Mouse (Mus musculus) gastrocnemius, postnatal 4 days (tissue): ENCODE measurements around the gene Limk2. TPM values are rescaled to one million over a fixed set of nuclear protein-coding genes. Genes with fewer than 3 reads are reported as not detected.

ENCODE experiments used
- DNase-seq, 2 experiments: peaks; one replicate each; pipeline ENCODE4 v3.0.0; 2021 to 2022; ENCODE audit warnings: low spot score in 2 of 2, mixed read lengths in 2 of 2
- total RNA-seq, 2 experiments: library from RNA; stranded (reverse); gene quantifications; 2 replicates each; pipeline ENCODE4 v1.2.3; 2021

Gene Limk2
- total RNA-seq, 2 experiments from 2014 or later, result 23.6 to 28.2 TPM

GRCm38 (mm10) chr11:3373591-3374292, 35.2 kb downstream of the Limk2 start:
- DNase-seq, result peak in 1 of 2 experiments; percentile 22

GRCm38 (mm10) chr11:3371599-3372295, 37.2 kb downstream of the Limk2 start:
- DNase-seq, result no peak

- DNase-seq, result peak; percentile 57 to 81
Observed at GRCm38 (mm10) chr11:3370928-3371598, 37.9 kb downstream of the Limk2 start.

GRCm38 (mm10) chr11:3370162-3370561, 38.8 kb downstream of the Limk2 start:
- DNase-seq, result no peak

- no peak for DNase-seq
Observed at GRCm38 (mm10) chr11:3369449-3369848, 39.5 kb downstream of the Limk2 start.

- DNase-seq, result no peak
Observed at GRCm38 (mm10) chr11:3368983-3369382, 40.0 kb downstream of the Limk2 start.

- no peak for DNase-seq
Observed at GRCm38 (mm10) chr11:3366411-3366810, 42.6 kb downstream of the Limk2 start.

GRCm38 (mm10) chr11:3362854-3363253, 46.1 kb downstream of the Limk2 start:
- no peak for DNase-seq

- DNase-seq, result no peak
Observed at GRCm38 (mm10) chr11:3352990-3353585, 55.9 kb downstream of the Limk2 start.

- no peak for DNase-seq
Observed at GRCm38 (mm10) chr11:3352131-3352530, 56.9 kb downstream of the Limk2 start.

GRCm38 (mm10) chr11:3349343-3349695, 59.7 kb downstream of the Limk2 start:
- DNase-seq, result no peak

GRCm38 (mm10) chr11:3348576-3349342, 60.2 kb downstream of the Limk2 start:
- no peak for DNase-seq

GRCm38 (mm10) chr11:3347835-3348195, 61.2 kb downstream of the Limk2 start:
- no peak for DNase-seq

- peak; percentile 76 to 86 for DNase-seq
Observed at GRCm38 (mm10) chr11:3347091-3347834, 61.7 kb downstream of the Limk2 start.

- DNase-seq, result no peak
Observed at GRCm38 (mm10) chr11:3346351-3346750, 62.6 kb downstream of the Limk2 start.

- DNase-seq, result no peak
Observed at GRCm38 (mm10) chr11:3344916-3345315, 64.1 kb downstream of the Limk2 start.

GRCm38 (mm10) chr11:3341476-3341875, 67.5 kb downstream of the Limk2 start:
- DNase-seq, result no peak

- DNase-seq, result no peak
Observed at GRCm38 (mm10) chr11:3337961-3338360, 71.0 kb downstream of the Limk2 start.

- no peak for DNase-seq
Observed at GRCm38 (mm10) chr11:3337173-3337955, 71.6 kb downstream of the Limk2 start.

- no peak for DNase-seq
Observed at GRCm38 (mm10) chr11:3336602-3337001, 72.4 kb downstream of the Limk2 start.
